Mouse (Mus musculus): ENCODE measurements around the gene Msmo1. TPM values are rescaled to one million over a fixed set of nuclear protein-coding genes. Genes with fewer than 3 reads are reported as not detected.

The Msmo1 gene
- total RNA-seq, 2 experiments from 2014 or later, result 11.6 to 48.3 TPM

DNA sequence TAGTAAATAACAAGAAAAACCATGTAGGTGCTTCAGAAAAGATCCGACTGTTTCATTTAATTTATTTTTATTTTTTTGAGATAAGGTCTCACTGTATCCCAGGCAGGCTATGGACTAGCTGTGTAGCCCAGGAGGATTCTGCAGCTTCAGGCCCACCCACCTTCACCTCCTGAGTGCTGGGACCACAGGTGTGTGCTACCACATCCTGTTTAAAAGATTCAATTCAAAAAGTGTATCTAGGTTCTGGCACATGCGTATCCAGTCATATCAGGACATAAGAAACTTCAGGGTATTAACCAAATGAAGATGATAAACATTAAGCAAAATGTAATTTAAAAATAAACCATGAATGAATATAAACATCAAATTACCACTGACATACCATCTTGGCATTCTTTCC, 10.4 kb downstream of the Msmo1 start:
- no peak for ATAC-seq (replicated peaks; ENCODE audit: low FRiP score, low TSS enrichment, poor library complexity, severe bottlenecking)

GRCm38 (mm10) chr8:64717868-64718267, 15.7 kb downstream of the Msmo1 start:
- ATAC-seq (replicated peaks; ENCODE audit: low FRiP score, low TSS enrichment, poor library complexity, severe bottlenecking), result no peak

- no peak for ATAC-seq (replicated peaks; ENCODE audit: low FRiP score, low TSS enrichment, poor library complexity, severe bottlenecking)
Measured at GRCm38 (mm10) chr8:64712499-64712898, 21.1 kb downstream of the Msmo1 start.

DNA sequence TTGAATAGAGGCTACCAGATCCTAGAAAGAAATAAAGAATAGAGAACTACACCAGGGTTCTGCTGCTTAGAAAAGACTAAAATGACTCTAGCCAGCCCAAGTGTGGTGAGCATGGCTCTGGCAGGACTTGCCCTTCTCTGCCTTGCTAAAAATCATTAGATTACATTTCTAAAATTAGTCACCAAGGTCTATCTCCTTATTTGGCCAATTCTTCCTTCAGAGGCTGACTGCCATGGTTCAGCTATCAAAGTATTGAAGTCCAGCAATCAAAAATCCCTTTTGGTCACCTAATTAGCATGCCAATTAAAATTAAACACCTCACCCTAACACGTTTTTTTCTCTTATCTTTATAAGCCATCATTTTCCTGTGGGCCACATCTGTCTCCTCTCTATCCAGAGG, 22.0 kb downstream of the Msmo1 start:
- no peak for ATAC-seq (replicated peaks; ENCODE audit: low FRiP score, low TSS enrichment, poor library complexity, severe bottlenecking)

GRCm38 (mm10) chr8:64707481-64707880, 26.1 kb downstream of the Msmo1 start:
- no peak for ATAC-seq (replicated peaks; ENCODE audit: low FRiP score, low TSS enrichment, poor library complexity, severe bottlenecking)

DNA sequence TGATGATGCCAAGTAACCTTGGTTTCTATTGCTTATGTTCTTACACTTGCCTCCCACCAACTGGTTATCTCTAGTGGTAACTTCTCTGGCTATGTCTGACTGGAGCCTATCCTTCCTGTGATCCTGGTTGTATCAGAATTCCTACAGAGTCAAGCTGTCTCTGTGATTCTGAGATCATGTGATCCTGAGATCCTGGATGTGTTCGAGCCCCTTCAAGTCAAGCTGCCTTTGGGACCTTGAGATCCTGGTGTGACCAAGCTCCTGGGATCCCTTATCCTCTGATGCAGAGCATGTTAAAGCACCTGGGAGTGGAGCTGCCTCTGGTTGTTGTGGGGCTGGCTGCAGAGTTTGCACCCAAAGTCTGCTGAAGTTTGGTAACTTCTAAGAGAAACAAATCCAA, 30.4 kb downstream of the Msmo1 start:
- ATAC-seq (replicated peaks; ENCODE audit: low FRiP score, low TSS enrichment, poor library complexity, severe bottlenecking), result no peak

DNA sequence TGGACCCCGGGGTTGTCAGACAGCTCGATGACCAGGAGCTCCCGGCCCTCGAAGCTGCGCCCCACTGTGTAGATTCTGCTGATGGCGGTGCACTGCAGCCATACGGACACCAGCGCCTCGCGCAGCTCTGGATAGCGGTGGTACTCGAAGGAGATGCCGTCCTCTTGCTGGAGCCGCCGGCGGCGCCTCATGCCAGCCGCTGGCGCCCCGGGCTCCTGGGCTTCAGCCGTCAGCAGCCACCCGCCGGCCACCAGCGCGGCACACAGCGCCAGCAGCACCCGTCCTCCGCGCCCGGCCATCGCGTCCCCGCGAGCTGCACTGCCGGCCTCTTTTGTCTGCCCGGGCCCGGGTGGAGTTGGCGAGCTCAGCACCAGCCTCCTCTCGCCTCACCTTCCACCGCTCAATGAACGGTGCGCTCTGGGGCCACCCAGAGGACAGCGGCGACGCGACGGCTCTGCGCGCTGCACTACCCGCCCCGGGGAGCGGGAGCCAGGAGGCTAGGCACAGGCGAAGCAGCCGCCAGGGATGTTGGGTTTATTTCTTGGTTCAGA, 40.9 kb downstream of the Msmo1 start, which contains the start of gene Cpe:
Cpe (minus strand) TSS at position 404 of the 551 bp plus-strand sequence.
- peak; percentile 98 for ATAC-seq (replicated peaks; ENCODE audit: low FRiP score, low TSS enrichment, poor library complexity, severe bottlenecking)

DNA sequence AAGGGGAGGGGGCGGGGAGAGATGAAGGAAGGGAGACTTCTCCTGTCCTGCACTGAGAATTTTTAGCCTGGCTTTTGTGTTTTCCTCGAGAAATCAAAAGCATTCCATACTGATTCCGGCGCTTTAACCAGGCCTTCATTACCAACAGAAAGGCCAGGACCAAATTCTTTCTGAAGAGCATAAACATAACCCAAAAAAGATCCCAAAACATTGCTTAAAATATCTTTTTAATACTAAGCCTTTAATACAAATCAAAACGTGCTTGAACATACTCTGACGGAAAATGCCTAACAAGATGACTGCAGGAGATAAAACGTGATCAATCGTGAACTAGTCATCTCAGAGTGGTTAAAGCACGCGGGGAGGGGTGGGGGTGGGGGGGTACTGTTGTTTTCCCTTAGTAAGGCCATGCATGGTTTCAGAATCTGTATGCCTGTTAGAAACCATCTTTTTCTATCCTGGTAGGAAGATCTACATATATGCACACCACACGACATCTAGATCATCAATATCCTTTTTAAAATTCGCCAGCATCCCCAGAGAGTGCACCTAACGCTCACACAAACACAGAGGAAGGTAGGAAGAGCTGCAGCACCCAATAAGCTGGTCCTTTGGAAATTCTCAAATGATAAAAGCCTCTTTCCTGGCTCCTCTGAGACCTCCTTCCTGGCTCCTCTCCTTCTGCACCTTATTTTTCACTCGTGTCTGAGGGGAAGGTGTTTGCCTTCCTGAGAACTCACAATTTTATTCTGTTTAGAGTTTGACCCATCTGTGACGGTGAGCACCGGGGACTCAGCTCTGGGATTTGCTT, 41.8 kb downstream of the Msmo1 start:
- no peak for ATAC-seq (replicated peaks; ENCODE audit: low FRiP score, low TSS enrichment, poor library complexity, severe bottlenecking)

DNA sequence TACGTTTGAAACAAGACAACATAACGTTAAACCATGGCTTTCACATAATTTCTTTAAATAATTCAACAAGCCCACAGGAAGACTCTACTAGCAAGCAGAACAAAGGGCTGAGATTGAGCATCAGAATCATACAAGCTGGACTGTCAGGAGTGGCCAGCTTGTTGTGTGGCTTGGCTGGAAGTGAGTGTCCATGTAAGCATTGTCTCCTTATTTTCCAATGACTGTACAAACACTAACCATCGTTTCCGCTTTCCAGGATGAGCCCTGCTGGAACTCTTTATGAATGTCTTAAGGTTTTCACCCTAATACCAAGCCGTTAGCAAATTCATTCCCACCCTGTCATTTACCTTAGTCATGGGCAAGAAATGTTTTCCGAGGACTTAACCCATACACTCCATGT, 42.7 kb downstream of the Msmo1 start:
- no peak for ATAC-seq (replicated peaks; ENCODE audit: low FRiP score, low TSS enrichment, poor library complexity, severe bottlenecking)

DNA sequence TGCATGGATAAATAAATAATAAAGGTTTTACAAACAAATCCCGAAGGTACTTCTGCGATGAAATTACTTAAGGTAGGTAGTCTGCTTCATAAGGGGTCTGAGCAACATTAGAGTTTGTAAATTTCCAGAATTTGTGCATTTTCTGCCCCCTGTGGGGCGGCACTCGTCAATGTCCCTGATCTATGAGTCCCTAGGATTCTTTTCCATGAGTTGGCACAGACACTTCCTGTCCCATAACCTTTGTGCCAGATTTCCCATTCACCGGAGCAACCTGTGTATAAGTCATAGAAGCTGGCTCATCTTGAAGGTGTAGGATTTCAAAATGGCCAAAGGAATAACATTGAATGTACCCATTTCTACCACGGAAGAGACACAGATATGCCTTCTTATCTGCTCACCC, 43.3 kb downstream of the Msmo1 start:
- ATAC-seq (replicated peaks; ENCODE audit: low FRiP score, low TSS enrichment, poor library complexity, severe bottlenecking), result no peak

DNA sequence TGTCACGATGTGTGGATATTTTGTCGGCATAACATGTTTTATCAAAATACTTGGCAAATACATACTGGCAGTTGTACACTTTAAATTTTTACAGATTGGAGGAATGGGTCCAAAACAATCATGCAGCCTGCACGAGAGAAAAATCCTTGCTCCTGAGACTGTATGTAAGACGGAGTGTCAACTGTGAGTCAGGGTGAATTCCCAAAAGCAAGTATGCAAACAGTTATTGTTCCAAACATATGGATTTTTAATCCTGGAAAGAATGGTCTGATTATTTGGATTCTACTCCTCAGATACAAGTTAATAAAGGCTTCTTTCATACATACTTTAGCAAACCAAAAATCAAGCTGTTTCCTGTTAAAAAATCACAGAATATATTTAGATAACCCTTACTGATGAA, 44.9 kb downstream of the Msmo1 start:
- no peak for ATAC-seq (replicated peaks; ENCODE audit: low FRiP score, low TSS enrichment, poor library complexity, severe bottlenecking)

- ATAC-seq (replicated peaks; ENCODE audit: low FRiP score, low TSS enrichment, poor library complexity, severe bottlenecking), result no peak
Measured at GRCm38 (mm10) chr8:64688161-64688560, 45.4 kb downstream of the Msmo1 start.

- no peak for ATAC-seq (replicated peaks; ENCODE audit: low FRiP score, low TSS enrichment, poor library complexity, severe bottlenecking)
Measured at GRCm38 (mm10) chr8:64682501-64682900, 51.1 kb downstream of the Msmo1 start.

DNA sequence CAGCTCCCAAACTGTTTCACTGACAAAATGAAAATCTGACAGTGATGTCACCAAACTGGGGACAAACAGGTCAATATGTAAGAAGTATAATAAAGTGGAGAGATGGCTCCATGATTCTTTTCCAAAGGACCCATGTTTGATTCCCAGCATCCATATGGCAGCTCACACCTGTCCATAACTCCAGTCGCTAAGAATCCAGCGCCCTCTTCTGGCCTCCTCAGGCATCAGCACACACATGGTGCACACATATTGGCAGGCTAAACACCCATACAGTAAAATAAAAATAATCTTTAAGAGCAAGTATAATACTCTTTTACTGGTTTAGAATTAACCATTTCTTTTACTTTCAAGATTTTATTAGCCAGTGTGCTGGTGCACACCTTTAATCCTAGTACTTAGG, 57.2 kb downstream of the Msmo1 start:
- ATAC-seq (replicated peaks; ENCODE audit: low FRiP score, low TSS enrichment, poor library complexity, severe bottlenecking), result no peak

GRCm38 (mm10) chr8:64674951-64675585, 58.5 kb downstream of the Msmo1 start:
- no peak for ATAC-seq (replicated peaks; ENCODE audit: low FRiP score, low TSS enrichment, poor library complexity, severe bottlenecking)

DNA sequence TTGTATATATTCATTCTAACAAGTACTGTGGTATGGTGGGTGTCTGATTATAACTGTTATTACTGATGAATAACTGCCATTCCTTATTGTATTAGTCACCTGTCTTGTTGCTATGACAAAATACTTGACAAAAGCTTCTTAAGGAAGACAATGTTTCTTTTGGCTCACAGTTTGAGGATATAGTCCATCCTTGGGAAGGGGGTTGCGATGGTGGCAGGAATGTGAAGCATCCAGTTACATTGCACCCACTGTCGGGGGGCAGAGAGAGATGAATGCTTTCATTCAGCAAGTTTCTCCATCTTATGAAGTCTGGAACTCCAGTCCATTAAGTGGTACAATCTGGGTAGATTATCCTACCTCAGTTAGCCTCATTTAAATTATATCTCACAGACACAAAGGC, 60.7 kb downstream of the Msmo1 start:
- ATAC-seq (replicated peaks; ENCODE audit: low FRiP score, low TSS enrichment, poor library complexity, severe bottlenecking), result no peak

DNA sequence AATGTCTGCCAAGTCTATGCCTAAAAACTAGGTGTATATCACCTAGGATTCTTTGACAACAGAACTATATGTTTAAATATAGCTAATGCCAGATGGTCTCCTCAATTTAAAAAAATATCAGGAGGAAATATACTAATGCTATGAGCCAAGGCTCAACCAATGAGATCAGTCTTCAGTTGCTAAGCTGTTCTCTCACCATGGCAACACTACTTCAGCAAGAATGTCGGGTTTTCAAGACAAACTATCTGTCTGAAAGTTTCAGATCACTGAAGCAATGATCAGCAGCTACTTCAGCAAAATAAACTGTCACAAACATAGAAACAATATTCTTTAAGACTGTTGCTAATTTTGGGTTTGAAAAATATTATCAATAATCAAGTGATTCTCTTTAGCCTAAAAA, 61.7 kb downstream of the Msmo1 start:
- ATAC-seq (replicated peaks; ENCODE audit: low FRiP score, low TSS enrichment, poor library complexity, severe bottlenecking), result no peak

All from megakaryocyte-erythroid progenitor cell, adult 5-6 weeks (primary cell).